Mouse (Mus musculus): ENCODE data around the gene Aldh1a1. TPM values are rescaled to one million over a fixed set of nuclear protein-coding genes. Genes with fewer than 3 reads are reported as not detected.

The Aldh1a1 gene
- polyA plus RNA-seq, 1 experiment, result not detected

DNA sequence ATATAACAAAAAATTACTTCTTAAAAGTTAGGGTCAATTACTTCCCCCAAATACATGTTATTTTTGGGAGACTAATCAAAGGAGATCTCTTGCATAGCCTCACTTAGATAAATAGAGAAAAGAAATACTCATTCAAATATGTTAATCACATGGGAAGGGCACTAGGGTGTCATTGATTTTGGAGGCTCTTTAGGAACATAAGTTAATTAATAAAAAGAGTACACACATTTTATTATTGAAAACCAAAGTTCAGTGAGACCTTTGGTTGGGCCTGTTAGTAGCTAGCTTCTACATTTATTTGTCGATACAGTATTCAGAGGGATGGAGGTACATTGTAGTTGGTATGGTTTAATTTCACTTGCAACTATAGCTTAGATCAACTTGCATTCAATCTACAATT is 52.4 kb downstream of the Aldh1a1 start:
- H3K79me2 ChIP-seq (ENCODE audit: control insufficient read depth, insufficient read depth), result no peaks in the 10 kb centered on the region
- no peak for TF ChIP-seq POLR2AphosphoS2 (IDR thresholded peaks at IDR 0.05; ENCODE audit: insufficient read length, low read depth)
- no peak for TF ChIP-seq TCF12 (IDR thresholded peaks at IDR 0.05; ENCODE audit: insufficient read depth, poor library complexity, severe bottlenecking)
- TF ChIP-seq E2F4 (IDR thresholded peaks at IDR 0.05; ENCODE audit: insufficient read depth), result no peak
- no peak for TF ChIP-seq SRF (IDR thresholded peaks at IDR 0.05; ENCODE audit: control insufficient read depth, insufficient read length, low read depth)
- H3K4me3 ChIP-seq, result no peak overlapping the region
- H3ac ChIP-seq (ENCODE audit: control insufficient read depth, insufficient read length), result no peak overlapping the region
- no peak overlapping the region for H3K4me2 ChIP-seq (ENCODE audit: low read depth)
- H3K36me3 ChIP-seq (ENCODE audit: control insufficient read depth, insufficient read depth), result no peaks in the 10 kb centered on the region
- H3K27me3 ChIP-seq (ENCODE audit: control insufficient read depth, insufficient read depth, insufficient read length), result no peaks in the 10 kb centered on the region

DNA sequence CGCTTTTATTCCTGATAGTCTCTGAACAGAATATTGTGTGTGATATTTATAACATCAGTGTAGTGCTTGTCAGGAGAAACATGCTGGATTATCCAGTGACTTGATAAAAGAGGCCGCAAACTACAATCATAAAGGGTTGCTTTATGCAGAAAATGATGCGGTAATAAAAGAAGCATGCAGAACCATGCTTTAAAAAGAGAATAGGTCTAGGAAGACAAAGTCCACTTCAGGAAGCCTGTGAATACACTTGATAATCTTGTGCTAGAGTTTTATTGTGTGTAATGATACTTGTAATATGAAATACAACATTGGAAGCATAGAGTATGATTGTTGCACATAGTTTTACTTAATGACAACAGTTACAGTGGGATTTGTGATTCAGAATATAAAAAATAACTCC is 54.5 kb downstream of the Aldh1a1 start:
- H3K27me3 ChIP-seq (ENCODE audit: control insufficient read depth, insufficient read depth, insufficient read length), result no peaks in the 10 kb centered on the region
- H3K79me2 ChIP-seq (ENCODE audit: control insufficient read depth, insufficient read depth), result no peaks in the 10 kb centered on the region
- TF ChIP-seq TCF3 (IDR thresholded peaks at IDR 0.05; ENCODE audit: insufficient read length, low read depth) (no peak), POLR2AphosphoS2 (IDR thresholded peaks at IDR 0.05; ENCODE audit: insufficient read length, low read depth) (no peak), SRF (IDR thresholded peaks at IDR 0.05; ENCODE audit: control insufficient read depth, insufficient read length, low read depth) (no peak), CEBPB (IDR thresholded peaks at IDR 0.05; ENCODE audit: insufficient read depth, poor library complexity, severe bottlenecking) (no peak), MAX (IDR thresholded peaks at IDR 0.05; ENCODE audit: low read depth) (no peak), MYOG (IDR thresholded peaks at IDR 0.05; ENCODE audit: control insufficient read depth in 1 of 3, insufficient read depth in 1 of 3, insufficient read length in 2 of 3, low read depth in 2 of 3) (no peak), MYOD1 (IDR thresholded peaks at IDR 0.05; ENCODE audit: control insufficient read depth in 1 of 3, insufficient read length in 2 of 3, low read depth in 2 of 3) (no peak), E2F4 (IDR thresholded peaks at IDR 0.05; ENCODE audit: insufficient read depth) (no peak), USF1 (IDR thresholded peaks at IDR 0.05; ENCODE audit: low read depth) (no peak), POLR2A (IDR thresholded peaks at IDR 0.05; ENCODE audit: insufficient read length, low read depth) (no peak), REST (IDR thresholded peaks at IDR 0.05; ENCODE audit: insufficient read depth, insufficient read length) (no peak), TCF12 (IDR thresholded peaks at IDR 0.05; ENCODE audit: insufficient read depth, poor library complexity, severe bottlenecking) (no peak)
- no peaks in the 10 kb centered on the region for H3K36me3 ChIP-seq (ENCODE audit: control insufficient read depth, insufficient read depth)
- H3ac ChIP-seq (ENCODE audit: control insufficient read depth, insufficient read length), result no peak overlapping the region
- no peak overlapping the region for H3K4me3 ChIP-seq
- H3K4me2 ChIP-seq (ENCODE audit: low read depth), result no peak overlapping the region

GRCm38 (mm10) chr19:20549409-20549808 is 56.9 kb downstream of the Aldh1a1 start:
- H3K4me3 ChIP-seq, result no peak overlapping the region
- H3K79me2 ChIP-seq (ENCODE audit: control insufficient read depth, insufficient read depth), result no peaks in the 10 kb centered on the region
- H3K36me3 ChIP-seq (ENCODE audit: control insufficient read depth, insufficient read depth), result no peaks in the 10 kb centered on the region

GRCm38 (mm10) chr19:20555365-20555764 is 62.9 kb downstream of the Aldh1a1 start:
- Histone ChIP-seq H3K79me2 (ENCODE audit: control insufficient read depth, insufficient read depth) (no peaks in the 10 kb centered on the region), H3ac (ENCODE audit: control insufficient read depth, insufficient read length) (no peak overlapping the region), H3K36me3 (ENCODE audit: control insufficient read depth, insufficient read depth) (no peaks in the 10 kb centered on the region), H3K4me2 (ENCODE audit: low read depth) (no peak overlapping the region), H3K27me3 (ENCODE audit: control insufficient read depth, insufficient read depth, insufficient read length) (no peaks in the 10 kb centered on the region), H3K4me3 (no peak overlapping the region)
- no peak for TF ChIP-seq POLR2A (IDR thresholded peaks at IDR 0.05; ENCODE audit: insufficient read length, low read depth)
- TF ChIP-seq MYOD1 (IDR thresholded peaks at IDR 0.05; ENCODE audit: control insufficient read depth in 1 of 3, insufficient read length in 2 of 3, low read depth in 2 of 3), result no peak
- no peak for TF ChIP-seq MYOG (IDR thresholded peaks at IDR 0.05; ENCODE audit: control insufficient read depth in 1 of 3, insufficient read depth in 1 of 3, insufficient read length in 2 of 3, low read depth in 2 of 3)
- TF ChIP-seq REST (IDR thresholded peaks at IDR 0.05; ENCODE audit: insufficient read depth, insufficient read length), result no peak
- no peak for TF ChIP-seq TCF3 (IDR thresholded peaks at IDR 0.05; ENCODE audit: insufficient read length, low read depth)
- no peak for TF ChIP-seq E2F4 (IDR thresholded peaks at IDR 0.05; ENCODE audit: insufficient read depth)
- no peak for TF ChIP-seq CEBPB (IDR thresholded peaks at IDR 0.05; ENCODE audit: insufficient read depth, poor library complexity, severe bottlenecking)
- TF ChIP-seq USF1 (IDR thresholded peaks at IDR 0.05; ENCODE audit: low read depth), result no peak
- no peak for TF ChIP-seq POLR2AphosphoS2 (IDR thresholded peaks at IDR 0.05; ENCODE audit: insufficient read length, low read depth)
- no peak for TF ChIP-seq MAX (IDR thresholded peaks at IDR 0.05; ENCODE audit: low read depth)
- TF ChIP-seq TCF12 (IDR thresholded peaks at IDR 0.05; ENCODE audit: insufficient read depth, poor library complexity, severe bottlenecking), result no peak
- no peak for TF ChIP-seq SRF (IDR thresholded peaks at IDR 0.05; ENCODE audit: control insufficient read depth, insufficient read length, low read depth)

More at GRCm38 (mm10) chr19:20549409-20549808, 56.9 kb downstream of the Aldh1a1 start:
- no peak overlapping the region for H3K4me2 ChIP-seq (ENCODE audit: low read depth)
- no peaks in the 10 kb centered on the region for H3K27me3 ChIP-seq (ENCODE audit: control insufficient read depth, insufficient read depth, insufficient read length)
- H3ac ChIP-seq (ENCODE audit: control insufficient read depth, insufficient read length), result no peak overlapping the region
- no peak for TF ChIP-seq CEBPB (IDR thresholded peaks at IDR 0.05; ENCODE audit: insufficient read depth, poor library complexity, severe bottlenecking)
- no peak for TF ChIP-seq SRF (IDR thresholded peaks at IDR 0.05; ENCODE audit: control insufficient read depth, insufficient read length, low read depth)
- no peak for TF ChIP-seq POLR2A (IDR thresholded peaks at IDR 0.05; ENCODE audit: insufficient read length, low read depth)
- no peak for TF ChIP-seq MYOD1 (IDR thresholded peaks at IDR 0.05; ENCODE audit: control insufficient read depth in 1 of 3, insufficient read length in 2 of 3, low read depth in 2 of 3)
- TF ChIP-seq E2F4 (IDR thresholded peaks at IDR 0.05; ENCODE audit: insufficient read depth), result no peak
- no peak for TF ChIP-seq POLR2AphosphoS2 (IDR thresholded peaks at IDR 0.05; ENCODE audit: insufficient read length, low read depth)
- no peak for TF ChIP-seq MYOG (IDR thresholded peaks at IDR 0.05; ENCODE audit: control insufficient read depth in 1 of 3, insufficient read depth in 1 of 3, insufficient read length in 2 of 3, low read depth in 2 of 3)
- no peak for TF ChIP-seq TCF12 (IDR thresholded peaks at IDR 0.05; ENCODE audit: insufficient read depth, poor library complexity, severe bottlenecking)
- no peak for TF ChIP-seq REST (IDR thresholded peaks at IDR 0.05; ENCODE audit: insufficient read depth, insufficient read length)
- TF ChIP-seq TCF3 (IDR thresholded peaks at IDR 0.05; ENCODE audit: insufficient read length, low read depth), result no peak
- no peak for TF ChIP-seq USF1 (IDR thresholded peaks at IDR 0.05; ENCODE audit: low read depth)
- TF ChIP-seq MAX (IDR thresholded peaks at IDR 0.05; ENCODE audit: low read depth), result no peak

- H3K4me2 ChIP-seq (ENCODE audit: low read depth), result no peak overlapping the region
- H3K79me2 ChIP-seq (ENCODE audit: control insufficient read depth, insufficient read depth), result no peaks in the 10 kb centered on the region
- no peak overlapping the region for H3ac ChIP-seq (ENCODE audit: control insufficient read depth, insufficient read length)
- TF ChIP-seq POLR2AphosphoS2 (IDR thresholded peaks at IDR 0.05; ENCODE audit: insufficient read length, low read depth) (no peak), E2F4 (IDR thresholded peaks at IDR 0.05; ENCODE audit: insufficient read depth) (no peak), MAX (IDR thresholded peaks at IDR 0.05; ENCODE audit: low read depth) (no peak), TCF12 (IDR thresholded peaks at IDR 0.05; ENCODE audit: insufficient read depth, poor library complexity, severe bottlenecking) (no peak), SRF (IDR thresholded peaks at IDR 0.05; ENCODE audit: control insufficient read depth, insufficient read length, low read depth) (no peak), TCF3 (IDR thresholded peaks at IDR 0.05; ENCODE audit: insufficient read length, low read depth) (no peak), MYOG (IDR thresholded peaks at IDR 0.05; ENCODE audit: control insufficient read depth in 1 of 3, insufficient read depth in 1 of 3, insufficient read length in 2 of 3, low read depth in 2 of 3) (no peak), CEBPB (IDR thresholded peaks at IDR 0.05; ENCODE audit: insufficient read depth, poor library complexity, severe bottlenecking) (no peak), REST (IDR thresholded peaks at IDR 0.05; ENCODE audit: insufficient read depth, insufficient read length) (no peak), MYOD1 (IDR thresholded peaks at IDR 0.05; ENCODE audit: control insufficient read depth in 1 of 3, insufficient read length in 2 of 3, low read depth in 2 of 3) (no peak), USF1 (IDR thresholded peaks at IDR 0.05; ENCODE audit: low read depth) (no peak), POLR2A (IDR thresholded peaks at IDR 0.05; ENCODE audit: insufficient read length, low read depth) (no peak)
- no peak overlapping the region for H3K4me3 ChIP-seq
- H3K27me3 ChIP-seq (ENCODE audit: control insufficient read depth, insufficient read depth, insufficient read length), result no peaks in the 10 kb centered on the region
- H3K36me3 ChIP-seq (ENCODE audit: control insufficient read depth, insufficient read depth), result no peaks in the 10 kb centered on the region
Observed at GRCm38 (mm10) chr19:20557211-20557610, 64.7 kb downstream of the Aldh1a1 start.

All from myocyte (in vitro differentiated cells).